Mouse (Mus musculus): Measurements from ENCODE around the gene Reps2.

GRCm38 (mm10) chrX:162653518-162653917, 10.1 kb upstream of the Reps2 start:
- TF ChIP-seq CTCF (IDR thresholded peaks at IDR 0.05; ENCODE audit: insufficient read depth, low read depth, low read length) (no peak), POLR2A (IDR thresholded peaks at IDR 0.05; ENCODE audit: insufficient read depth, low read depth, low read length) (no peak)
